Mouse (Mus musculus) heart, embryonic 14.5 days (tissue): ENCODE data around the gene Setd2. TPM values are rescaled to one million over a fixed set of nuclear protein-coding genes. Genes with fewer than 3 reads are reported as not detected.

ENCODE experiments used
- ATAC-seq: fragments of 200-750 bp; cut with Nextera tagmentation; 2 replicates; pipeline ENCODE4 v1.8.0; 2017; ENCODE audit warnings: low read depth, moderate TSS enrichment; ENCODE audit not compliant: insufficient number of reproducible peaks, insufficient read depth, low FRiP score
- H3K27ac ChIP-seq, 2 experiments: fragments of 200-500 bp in 1 of 2; fragments of 300-500 bp in 1 of 2; sonication (generic) in 1 of 2; replicated peaks in 1 of 2; 2 replicates each; pipeline ENCODE4 v1.5.1; 2012 to 2014; ENCODE audit warnings: low read depth in 2 of 2, low read length in 2 of 2, control low read depth in 1 of 2, mild to moderate bottlenecking in 1 of 2, mixed read lengths in 1 of 2; ENCODE audit not compliant: control insufficient read depth in 1 of 2, insufficient read depth in 1 of 2
- H3K27me3 ChIP-seq: fragments of 300-500 bp; sonication (generic); 2 replicates; pipeline ENCODE4 v1.6.1; 2014; ENCODE audit warnings: mild to moderate bottlenecking, low read length, control low read depth; ENCODE audit not compliant: control insufficient read depth, insufficient read depth
- H3K36me3 ChIP-seq: fragments of 300-500 bp; sonication (generic); 2 replicates; pipeline ENCODE4 v1.6.1; 2014; ENCODE audit warnings: mild to moderate bottlenecking, control low read depth, low read length, mixed read lengths; ENCODE audit not compliant: control insufficient read depth, insufficient read depth
- H3K4me1 ChIP-seq, 2 experiments: fragments of 200-500 bp in 1 of 2; fragments of 300-500 bp in 1 of 2; sonication (generic) in 1 of 2; 2 replicates each; pipeline ENCODE4 v1.6.1; 2012 to 2014; ENCODE audit warnings: low read length in 2 of 2, control low read depth in 1 of 2, mixed read lengths in 1 of 2; ENCODE audit not compliant: control insufficient read depth in 2 of 2, insufficient read depth in 2 of 2
- H3K4me2 ChIP-seq: fragments of 300-500 bp; sonication (generic); 2 replicates; pipeline ENCODE4 v1.6.1; 2014; ENCODE audit warnings: mild to moderate bottlenecking, low read length
- H3K4me3 ChIP-seq, 2 experiments: fragments of 200-500 bp in 1 of 2; fragments of 300-500 bp in 1 of 2; sonication (generic) in 1 of 2; 2 replicates each; pipeline ENCODE4 v1.5.1; 2012 to 2014; ENCODE audit warnings: low read length in 2 of 2, mild to moderate bottlenecking in 2 of 2, control low read depth in 1 of 2, low read depth in 1 of 2, moderate library complexity in 1 of 2; ENCODE audit not compliant: control insufficient read depth in 1 of 2, insufficient read depth in 1 of 2
- H3K9ac ChIP-seq: fragments of 300-500 bp; sonication (generic); 2 replicates; pipeline ENCODE4 v1.6.1; 2014; ENCODE audit warnings: mild to moderate bottlenecking, low read length
- H3K9me3 ChIP-seq: fragments of 300-500 bp; sonication (generic); 2 replicates; pipeline ENCODE4 v1.6.1; 2016; ENCODE audit warnings: low read length, control low read depth; ENCODE audit not compliant: control insufficient read depth
- WGBS: fragments of 180-500 bp; shearing (Covaris S2); extraction: QIAGEN DNeasy Blood & Tissue Kit; methylation state at CpG from one replicate; pipeline ENCODE4 v1.1.7; 2014; 5-methylcytosine and 5-hydroxymethylcytosine counted together
- polyA plus RNA-seq: library from polyadenylated mRNA; unstranded; fragments of >200 nt; fragmentation: Nextera tagmentation; extraction: Ambion mirVana; gene quantifications from 2 replicates; pipeline ENCODE4 v1.2.1, GENCODE M21; 2014

Gene Setd2
- 32.7 and 35.6 TPM in 2 replicates for polyA plus RNA-seq

GRCm38 (mm10) chr9:110532538-110533291 lies at the start of gene Setd2:
TSS of gene Setd2 (plus strand) at chr9:110532597.
- Histone ChIP-seq H3K4me1 (peaks cover 4 to 25% of the 10 kb centered on the region in 2 experiments; a peak in 3 of 4 replicates), H3K27ac (peak within 1 kb of the TSS; percentile 99 to 100), H3K4me2 (peak within 1 kb of the TSS; percentile 83), H3K9me3 (no peaks in the 10 kb centered on the region), H3K9ac (peak within 1 kb of the TSS; percentile 100), H3K36me3 (peaks cover 3% of the 10 kb centered on the region; the same call in 1 of the 2 replicates), H3K4me3 (peak within 1 kb of the TSS; percentile 96 to 98), H3K27me3 (no peaks in the 10 kb centered on the region)
- peak; percentile 54 for ATAC-seq
- WGBS: under 1% methylated on average over 79 of the region's 109 CpGs

GRCm38 (mm10) chr9:110488841-110489240 lies 43.6 kb upstream of the Setd2 start:
- Histone ChIP-seq H3K27ac (no peak overlapping the region), H3K27me3 (no peaks in the 10 kb centered on the region), H3K9ac (no peak overlapping the region), H3K4me2 (no peak overlapping the region), H3K4me1 (no peaks in the 10 kb centered on the region), H3K9me3 (peaks cover 10% of the 10 kb centered on the region), H3K36me3 (no peaks in the 10 kb centered on the region), H3K4me3 (no peak overlapping the region)
- no peak for ATAC-seq
- WGBS: 51% methylated on average over 4 of the region's 4 CpGs

- Histone ChIP-seq H3K9me3 (peaks cover 10% of the 10 kb centered on the region), H3K4me3 (no peak overlapping the region), H3K27me3 (no peaks in the 10 kb centered on the region), H3K9ac (no peak overlapping the region), H3K4me1 (no peaks in the 10 kb centered on the region), H3K27ac (no peak overlapping the region), H3K4me2 (no peak overlapping the region), H3K36me3 (no peaks in the 10 kb centered on the region)
- 57% methylated on average over 5 of the region's 5 CpGs for whole genome bisulfite sequencing
- no peak for ATAC-seq
Observed at GRCm38 (mm10) chr9:110490913-110491312, 41.5 kb upstream of the Setd2 start.

- Histone ChIP-seq H3K4me3 (no peak overlapping the region), H3K27me3 (no peaks in the 10 kb centered on the region), H3K27ac (no peak overlapping the region), H3K9ac (no peak overlapping the region), H3K36me3 (no peaks in the 10 kb centered on the region), H3K4me2 (no peak overlapping the region), H3K4me1 (no peaks in the 10 kb centered on the region; a peak in 1 of 4 replicates), H3K9me3 (no peaks in the 10 kb centered on the region)
- WGBS: 30% methylated on average over 2 of the region's 2 CpGs
- ATAC-seq: no peak
Observed at GRCm38 (mm10) chr9:110525737-110526136, 6.7 kb upstream of the Setd2 start.

- ATAC-seq: no peak
- Histone ChIP-seq H3K9me3 (no peaks in the 10 kb centered on the region), H3K4me2 (no peak overlapping the region), H3K36me3 (no peaks in the 10 kb centered on the region), H3K27me3 (no peaks in the 10 kb centered on the region), H3K4me1 (peaks cover 4 to 12% of the 10 kb centered on the region in 2 experiments; a peak in 3 of 4 replicates), H3K4me3 (no peak overlapping the region), H3K9ac (no peak overlapping the region), H3K27ac (no peak overlapping the region)
- WGBS: 47% methylated on average over 9 of the region's 9 CpGs
Observed at GRCm38 (mm10) chr9:110529002-110529737, 3.2 kb upstream of the Setd2 start.

GRCm38 (mm10) chr9:110530650-110531049 lies 1.7 kb upstream of the Setd2 start:
- ATAC-seq: no peak
- Histone ChIP-seq H3K4me2 (peak overlapping the region; percentile 65; the same call in 1 of the 2 replicates), H3K27ac (no peak overlapping the region), H3K27me3 (no peaks in the 10 kb centered on the region), H3K9me3 (no peaks in the 10 kb centered on the region), H3K4me1 (peaks cover 4 to 25% of the 10 kb centered on the region in 2 experiments), H3K36me3 (no peaks in the 10 kb centered on the region), H3K9ac (no peak overlapping the region), H3K4me3 (no peak overlapping the region)
- 74% methylated on average over 3 of the region's 3 CpGs for whole genome bisulfite sequencing

- no peaks in the 10 kb centered on the region for H3K9me3 ChIP-seq
- no peak for ATAC-seq
- peaks cover 4 to 25% of the 10 kb centered on the region in 2 experiments; a peak in 3 of 4 replicates for H3K4me1 ChIP-seq
- H3K4me3 ChIP-seq: peak overlapping the region; percentile 89 to 98; a peak in 3 of 4 replicates
- 23% methylated on average over 6 of the region's 6 CpGs for WGBS
- H3K9ac ChIP-seq: peak overlapping the region; percentile 100
- no peaks in the 10 kb centered on the region for H3K36me3 ChIP-seq
- peak overlapping the region in 1 of 2 experiments; percentile 100; a peak in 2 of 4 replicates for H3K27ac ChIP-seq
- no peaks in the 10 kb centered on the region for H3K27me3 ChIP-seq
- peak overlapping the region; percentile 65 for H3K4me2 ChIP-seq
Observed at GRCm38 (mm10) chr9:110531151-110531791, 1.1 kb upstream of the Setd2 start.
